Mouse (Mus musculus) lung, postnatal 0 days (tissue): ENCODE measurements at regions not wholly inside any gene's neighbourhood (a gene's known extent, or its start where the extent isn't known, plus 50 kb on each side); places are given as distances from the start of the nearest gene placed in this dataset.

Experiments
- ATAC-seq: fragments of 200-750 bp; cut with Nextera tagmentation; 2 replicates; pipeline ENCODE4 v1.8.0; 2017; ENCODE audit warnings: moderate library complexity
- DNase-seq: peaks from one replicate; pipeline ENCODE4 v3.0.0-alpha.2; 2016; ENCODE audit warnings: low spot score
- H3K27ac ChIP-seq: fragments of 300-500 bp; sonication (generic); 2 replicates; pipeline ENCODE4 v1.5.1; 2014; ENCODE audit warnings: antibody characterized with exemption, mild to moderate bottlenecking, low read length, mixed read lengths
- H3K27me3 ChIP-seq: fragments of 300-500 bp; sonication (generic); replicated peaks from 2 replicates; pipeline ENCODE4 v1.6.1; 2014; ENCODE audit warnings: low read length, mixed read lengths; ENCODE audit not compliant: insufficient read depth
- H3K36me3 ChIP-seq: fragments of 300-500 bp; sonication (generic); 2 replicates; pipeline ENCODE4 v1.6.1; 2014; ENCODE audit warnings: low read length, mixed read lengths; ENCODE audit not compliant: insufficient read depth
- H3K4me1 ChIP-seq: fragments of 300-500 bp; sonication (generic); 2 replicates; pipeline ENCODE4 v1.6.1; 2014; ENCODE audit warnings: antibody characterized with exemption, low read depth, low read length, mixed read lengths; ENCODE audit not compliant: insufficient read depth
- H3K4me2 ChIP-seq: fragments of 300-500 bp; sonication (generic); replicated peaks from 2 replicates; pipeline ENCODE4 v1.6.1; 2014; ENCODE audit warnings: low read depth, mild to moderate bottlenecking, low read length, moderate library complexity, mixed read lengths
- H3K4me3 ChIP-seq: fragments of 300-500 bp; sonication (generic); 2 replicates; pipeline ENCODE4 v1.5.1; 2014; ENCODE audit warnings: low read depth, low read length
- H3K9ac ChIP-seq: fragments of 300-500 bp; sonication (generic); replicated peaks from 2 replicates; pipeline ENCODE4 v1.6.1; 2014; ENCODE audit warnings: low read depth, mild to moderate bottlenecking
- H3K9me3 ChIP-seq: fragments of 300-500 bp; sonication (generic); 2 replicates; pipeline ENCODE4 v1.6.1; 2016; ENCODE audit warnings: low read length, mixed read lengths
- CTCF ChIP-seq: IDR thresholded peaks from 2 replicates; pipeline ENCODE4 v1.5.1; 2016; ENCODE audit warnings: antibody characterized with exemption, mild to moderate bottlenecking
- EP300 ChIP-seq: IDR thresholded peaks from 2 replicates; pipeline ENCODE4 v1.6.1; 2016; ENCODE audit warnings: antibody characterized with exemption, mild to moderate bottlenecking, control low read depth
- WGBS: fragments of 180-500 bp; shearing (Covaris S2); extraction: QIAGEN DNeasy Blood & Tissue Kit; methylation state at CpG from one replicate; pipeline ENCODE4 v1.1.7; 2014; 5-methylcytosine and 5-hydroxymethylcytosine counted together

DNA sequence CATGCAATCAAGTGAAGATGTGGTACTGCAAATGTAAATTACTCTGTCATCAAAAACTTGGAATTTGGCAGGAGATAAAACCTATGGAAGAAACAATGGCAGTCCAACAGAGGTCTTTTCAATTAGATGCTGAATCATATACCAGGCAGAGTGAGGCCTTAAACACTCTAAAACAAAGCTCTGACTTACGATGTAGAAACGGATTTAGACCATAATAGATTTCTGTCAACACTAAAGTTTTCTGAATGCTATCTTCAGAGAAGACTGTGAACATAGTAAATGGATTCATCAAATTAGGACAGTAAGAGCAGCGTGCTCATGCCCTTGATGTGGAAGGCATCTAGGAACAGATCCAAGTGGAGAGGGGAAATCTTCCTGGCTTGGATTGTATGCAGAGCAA is 259.8 kb upstream of the Negr1 start:
- Histone ChIP-seq H3K9me3 (no peaks in the 10 kb centered on the region), H3K4me3 (no peak overlapping the region), H3K4me1 (no peaks in the 10 kb centered on the region), H3K4me2 (no peak overlapping the region), H3K27me3 (no peaks in the 10 kb centered on the region), H3K9ac (no peak overlapping the region), H3K27ac (no peak overlapping the region), H3K36me3 (no peaks in the 10 kb centered on the region)
- no peak for TF ChIP-seq CTCF
- no peak for TF ChIP-seq EP300
- ATAC-seq (no peak), DNase-seq (no peak)
- 69% methylated on average over 3 of the region's 3 CpGs for WGBS

- no peak for ATAC-seq
- Histone ChIP-seq H3K9me3 (no peaks in the 10 kb centered on the region), H3K4me1 (no peaks in the 10 kb centered on the region), H3K9ac (no peak overlapping the region), H3K4me2 (no peak overlapping the region), H3K27ac (no peak overlapping the region), H3K4me3 (no peak overlapping the region), H3K27me3 (no peaks in the 10 kb centered on the region), H3K36me3 (no peaks in the 10 kb centered on the region)
- WGBS: 62% methylated on average over 4 of the region's 4 CpGs
- TF ChIP-seq EP300 (no peak), CTCF (no peak)
- no peak for DNase-seq
Observed at GRCm38 (mm10) chr3:156304174-156304573, 257.4 kb upstream of the Negr1 start.

DNA sequence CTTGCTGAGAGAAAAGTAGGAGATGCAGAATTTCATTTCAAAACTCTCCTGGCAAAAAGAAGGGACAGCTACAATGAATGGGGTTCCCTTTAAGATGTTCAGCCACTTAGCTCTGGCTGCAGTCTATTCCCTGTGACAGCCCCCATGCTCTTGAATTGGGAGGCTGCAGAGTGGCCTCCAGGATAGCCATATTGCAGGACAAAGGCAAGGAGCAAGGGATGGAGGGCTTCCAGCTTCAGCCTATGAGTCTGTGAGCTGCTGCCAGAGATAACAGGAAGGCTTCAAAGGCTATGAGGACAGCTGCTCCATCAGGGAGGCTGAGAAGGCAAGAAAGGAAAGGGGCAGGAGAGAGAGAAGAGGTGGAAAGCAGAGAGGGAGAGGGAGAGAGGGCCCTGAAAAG is 256.5 kb upstream of the Negr1 start:
- Histone ChIP-seq H3K36me3 (no peaks in the 10 kb centered on the region), H3K4me2 (no peak overlapping the region), H3K4me1 (no peaks in the 10 kb centered on the region), H3K27me3 (no peaks in the 10 kb centered on the region), H3K4me3 (no peak overlapping the region), H3K27ac (no peak overlapping the region), H3K9ac (no peak overlapping the region), H3K9me3 (no peaks in the 10 kb centered on the region)
- DNase-seq: no peak
- TF ChIP-seq CTCF: no peak
- no peak for TF ChIP-seq EP300
- no peak for ATAC-seq

- 63% methylated on average over 6 of the region's 6 CpGs for WGBS
Observed at GRCm38 (mm10) chr3:156335033-156335793, 226.4 kb upstream of the Negr1 start.

DNA sequence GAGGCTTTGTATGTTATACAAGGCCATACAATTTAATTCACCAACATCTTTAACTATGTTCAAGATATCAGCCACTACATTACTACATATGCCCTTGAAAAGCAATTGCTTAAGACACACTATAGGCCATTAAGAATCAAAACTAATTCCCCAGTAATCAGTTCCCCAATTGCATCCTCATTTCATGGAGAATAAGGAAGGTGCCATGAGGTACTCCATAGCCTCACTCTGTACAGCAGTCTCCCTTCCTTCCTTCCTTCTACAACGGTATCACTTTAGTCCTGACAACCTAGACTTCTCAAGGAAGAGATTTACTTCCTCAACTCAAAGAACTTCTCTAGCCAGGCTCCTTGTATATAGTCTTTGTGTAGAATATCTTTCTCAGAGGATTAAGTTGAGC is 220.1 kb upstream of the Negr1 start:
- DNase-seq (no peak), ATAC-seq (no peak)
- H3K4me3 ChIP-seq: no peak overlapping the region
- no peak overlapping the region for H3K4me2 ChIP-seq
- no peak overlapping the region for H3K27ac ChIP-seq
- 89% methylated on average over 1 of the region's 1 CpGs for whole genome bisulfite sequencing
- TF ChIP-seq CTCF (no peak), EP300 (no peak)
- H3K36me3 ChIP-seq: no peaks in the 10 kb centered on the region
- no peak overlapping the region for H3K9ac ChIP-seq
- no peaks in the 10 kb centered on the region for H3K9me3 ChIP-seq
- no peaks in the 10 kb centered on the region for H3K4me1 ChIP-seq
- no peaks in the 10 kb centered on the region for H3K27me3 ChIP-seq

More at GRCm38 (mm10) chr3:156335033-156335793, 226.4 kb upstream of the Negr1 start:
- Histone ChIP-seq H3K4me1 (no peaks in the 10 kb centered on the region), H3K36me3 (no peaks in the 10 kb centered on the region), H3K9ac (no peak overlapping the region), H3K4me2 (no peak overlapping the region), H3K27ac (no peak overlapping the region), H3K27me3 (no peaks in the 10 kb centered on the region), H3K9me3 (no peaks in the 10 kb centered on the region), H3K4me3 (no peak overlapping the region)
- no peak for TF ChIP-seq CTCF
- no peak for TF ChIP-seq EP300
- ATAC-seq (peak; percentile 59), DNase-seq (peak; percentile 36)

DNA sequence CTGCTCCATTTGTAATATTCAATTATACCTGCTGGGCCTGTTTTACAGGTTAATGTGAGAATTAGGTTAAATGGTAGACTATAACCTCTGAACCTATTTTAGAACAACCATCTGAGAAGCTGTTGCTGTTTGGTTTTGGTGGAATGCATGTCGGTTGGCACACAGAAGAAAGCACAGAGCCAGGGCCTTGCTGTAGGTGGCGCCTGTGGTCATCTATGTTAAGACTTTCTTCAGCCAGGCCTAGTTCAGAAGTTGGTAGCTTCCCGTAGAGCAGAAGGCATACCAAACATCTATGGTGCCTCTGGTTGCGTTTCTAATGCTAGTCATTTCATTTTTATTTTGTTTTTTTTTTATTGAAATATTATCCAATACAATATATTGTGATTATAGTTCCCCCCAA is 209.9 kb upstream of the Negr1 start:
- DNase-seq (no peak), ATAC-seq (no peak)
- H3K27ac ChIP-seq: no peak overlapping the region
- no peak overlapping the region for H3K4me3 ChIP-seq
- no peaks in the 10 kb centered on the region for H3K36me3 ChIP-seq
- WGBS: 52% methylated on average over 4 of the region's 4 CpGs
- no peak overlapping the region for H3K4me2 ChIP-seq
- no peaks in the 10 kb centered on the region for H3K9me3 ChIP-seq
- H3K9ac ChIP-seq: no peak overlapping the region
- H3K4me1 ChIP-seq: no peaks in the 10 kb centered on the region
- peak; percentile 16; the same call in 1 of the 2 replicates for TF ChIP-seq CTCF
- no peak for TF ChIP-seq EP300
- no peaks in the 10 kb centered on the region for H3K27me3 ChIP-seq

DNA sequence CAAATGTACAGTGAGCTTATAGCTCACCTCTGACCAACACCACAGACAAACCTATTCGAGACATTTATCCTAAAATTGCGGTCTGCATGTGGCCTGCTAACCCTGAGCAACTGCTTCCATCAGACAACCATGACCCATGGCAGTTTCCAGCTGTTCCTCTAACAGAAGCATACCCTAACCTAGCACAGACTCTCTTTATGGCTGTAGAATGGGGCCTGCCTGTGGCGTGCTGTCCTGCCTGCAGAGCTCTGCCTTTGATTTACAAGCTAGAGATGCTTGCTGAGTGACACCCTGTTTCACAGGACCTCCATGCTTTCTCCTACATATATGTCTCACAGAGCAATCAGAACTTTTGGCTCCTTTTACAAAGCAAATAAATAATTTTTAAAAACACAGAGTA is 208.2 kb upstream of the Negr1 start:
- no peak overlapping the region for H3K4me2 ChIP-seq
- H3K27me3 ChIP-seq: no peaks in the 10 kb centered on the region
- H3K27ac ChIP-seq: no peak overlapping the region
- H3K4me1 ChIP-seq: no peaks in the 10 kb centered on the region
- H3K9me3 ChIP-seq: no peaks in the 10 kb centered on the region
- H3K36me3 ChIP-seq: no peaks in the 10 kb centered on the region
- no peak for ATAC-seq
- H3K9ac ChIP-seq: no peak overlapping the region
- 72% methylated on average over 3 of the region's 3 CpGs for WGBS
- TF ChIP-seq CTCF (no peak), EP300 (no peak)
- no peak overlapping the region for H3K4me3 ChIP-seq
- DNase-seq: no peak
